Comparison of ENCODE assay signal across 33 mouse cellular contexts in genomic region chr1:84700254-84700653, GRCm38 (mm10). TPM values are rescaled to one million over a fixed set of nuclear protein-coding genes. Genes with fewer than 3 reads are reported as not detected.
"Had no signal": no experiment of that assay in that cellular context is flagged by ENCODE, and none has a peak within 500 bp of the region (broad histone marks: within the 10 kb centered on the region; RNA-seq: fewer than 3 reads in every experiment).

No protein-coding gene starts in this region.

- H3K27ac ChIP-seq: left cerebral cortex, adult 2 months; limb, embryonic 10.5 days; limb, embryonic 12.5 days; limb, embryonic 13.5 days; limb, embryonic 15.5 days; liver, embryonic 12.5 days; liver, embryonic 13.5 days; liver, embryonic 14.5 days; liver, embryonic 15.5 days; lung, embryonic 15.5 days; macrophage; midbrain, embryonic 10.5 days; midbrain, embryonic 12.5 days; midbrain, embryonic 13.5 days; midbrain, embryonic 15.5 days had no signal

- H3K9ac ChIP-seq: limb, embryonic 12.5 days; limb, embryonic 13.5 days; limb, embryonic 15.5 days; liver, embryonic 12.5 days; liver, embryonic 13.5 days; liver, embryonic 14.5 days; liver, embryonic 15.5 days; liver, postnatal 0 days; lung, embryonic 14.5 days; lung, embryonic 15.5 days; midbrain, embryonic 12.5 days; midbrain, embryonic 13.5 days; midbrain, embryonic 15.5 days had no signal

- H3K4me3 ChIP-seq: left cerebral cortex, adult 2 months; limb, embryonic 10.5 days; limb, embryonic 12.5 days; limb, embryonic 13.5 days; limb, embryonic 15.5 days; liver, embryonic 12.5 days; liver, embryonic 13.5 days; liver, embryonic 15.5 days; lung, embryonic 15.5 days; megakaryocyte, embryonic 14.5 days; midbrain, embryonic 10.5 days; midbrain, embryonic 12.5 days; midbrain, embryonic 13.5 days; midbrain, embryonic 15.5 days; myocyte had no signal

- H3K9me3 ChIP-seq: limb, embryonic 10.5 days; limb, embryonic 12.5 days; limb, embryonic 13.5 days; limb, embryonic 15.5 days; liver, embryonic 12.5 days; liver, embryonic 13.5 days; liver, embryonic 15.5 days; lung, embryonic 15.5 days; midbrain, embryonic 10.5 days; midbrain, embryonic 12.5 days; midbrain, embryonic 13.5 days; midbrain, embryonic 15.5 days had no signal

- DNase-seq: left cerebral cortex, postnatal 4 days; liver; liver, embryonic 13.5 days; liver, postnatal 0 days; lung, adult 18-20 months; lung, adult 2 months; lung, embryonic 14.5 days; lung, postnatal 10 days; lung, postnatal 14 days; lung, postnatal 36 days; lung, postnatal 4 days; midbrain, embryonic 14.5 days had no signal

- H3K4me1 ChIP-seq: liver, embryonic 12.5 days had no signal

- ATAC-seq: liver, embryonic 12.5 days; liver, postnatal 0 days; lung, postnatal 0 days; midbrain, embryonic 13.5 days; midbrain, embryonic 15.5 days; midbrain, embryonic 16.5 days had no signal

- H3K27me3 ChIP-seq: midbrain, embryonic 13.5 days; midbrain, embryonic 15.5 days had no signal

- H3K36me3 ChIP-seq: limb, embryonic 10.5 days; limb, embryonic 12.5 days; limb, embryonic 13.5 days; limb, embryonic 15.5 days; liver, embryonic 12.5 days; liver, embryonic 13.5 days; liver, embryonic 15.5 days; lung, embryonic 15.5 days; midbrain, embryonic 10.5 days; midbrain, embryonic 12.5 days; midbrain, embryonic 13.5 days; midbrain, embryonic 15.5 days had no signal

RNA-seq across cellular contexts. Expression of gene Dner, which starts 4.2 kb away (rescaled TPM):
- total RNA-seq: liver, adult 2 months; megakaryocyte-erythroid progenitor cell, adult 5-6 weeks; monocyte, adult 5-6 weeks had no signal
- polyA plus RNA-seq: liver, adult 2 months; liver, postnatal 0 days had no signal
